Comparison of ENCODE assay signal across 11 mouse cellular contexts in genomic region chr9:48916011-48916788, GRCm38 (mm10). TPM values are rescaled to one million over a fixed set of nuclear protein-coding genes. Genes with fewer than 3 reads are reported as not detected.
DNase-seq lines count a peak whose midpoint lies in the region; ATAC-seq and TF ChIP-seq lines count a peak whose summit lies in the region.
"Had no signal": no experiment of that assay in that cellular context is flagged by ENCODE, and none has a peak within 500 bp of the region (broad histone marks: within the 10 kb centered on the region; RNA-seq: fewer than 3 reads in every experiment).

No protein-coding gene starts in this region.

- H3K27me3 ChIP-seq in hindbrain, postnatal 0 days (ENCODE audit: insufficient read depth, low read length) = no peaks in the 10 kb centered on the region

- ATAC-seq in hindbrain, postnatal 0 days = 0 out of 2 replicates have a peak, but pooled peaks have one; percentile 51

- 36% methylated on average over 18 of the region's 18 CpGs for WGBS in hindbrain, postnatal 0 days

- TF ChIP-seq CTCF in hindbrain, postnatal 0 days (IDR thresholded peaks at IDR 0.05; ENCODE audit: low read depth) = no peak

- peak; percentile 12 for DNase-seq in embryo, embryonic 11 days
- DNase-seq in embryo, embryonic 9.5 days (ENCODE audit: extremely low spot score) = no peak
- peak; percentile 22 for DNase-seq in right cerebral cortex, postnatal 4 days
- no peak for DNase-seq in right cerebral cortex, adult 2 months (ENCODE audit: low spot score in 2 of 2)
- peak; percentile 83 for DNase-seq in hindbrain, postnatal 0 days (ENCODE audit: low spot score)
- no peak for DNase-seq in frontal cortex, postnatal 36 days (ENCODE audit: low spot score in 2 of 2)
- DNase-seq in urinary bladder, adult 18-20 months (ENCODE audit: low spot score in 2 of 2) = no peak
- DNase-seq: kidney, postnatal 10 days; lung, postnatal 4 days had no signal

- no peak overlapping the region for H3K27ac ChIP-seq in hindbrain, postnatal 0 days
- H3K27ac ChIP-seq: liver, embryonic 14.5 days had no signal

- no peak overlapping the region for H3K4me2 ChIP-seq in hindbrain, postnatal 0 days (ENCODE audit: low read depth, low read length)

- no peak overlapping the region for H3K9ac ChIP-seq in hindbrain, postnatal 0 days (replicated peaks; ENCODE audit: low read length)
- H3K9ac ChIP-seq: liver, embryonic 14.5 days had no signal

- no peak overlapping the region for H3K4me3 ChIP-seq in hindbrain, postnatal 0 days (ENCODE audit: low read length)

- H3K36me3 ChIP-seq in hindbrain, postnatal 0 days (ENCODE audit: insufficient read depth, low read length) = no peaks in the 10 kb centered on the region

- no peaks in the 10 kb centered on the region for H3K9me3 ChIP-seq in hindbrain, postnatal 0 days (ENCODE audit: low read length)

- H3K4me1 ChIP-seq in hindbrain, postnatal 0 days (ENCODE audit: insufficient read depth, low read length) = no peaks in the 10 kb centered on the region

RNA-seq across cellular contexts. Expression of gene Htr3a, which starts 5.3 kb away (rescaled TPM):
- total RNA-seq in hindbrain, postnatal 0 days (2014; rRNA removed) = 3.4 and 4.7 TPM in 2 replicates
- polyA plus RNA-seq in hindbrain, postnatal 0 days (2015; fragmentation: Nextera tagmentation; extraction: Ambion mirVana) = 2.4 and 2.7 TPM in 2 replicates
- total RNA-seq: hematopoietic stem cell, adult 5-6 weeks had no signal
- polyA plus RNA-seq: liver, embryonic 14.5 days had no signal

RNA-seq across cellular contexts. Expression of gene Htr3b, which starts 48.6 kb away (rescaled TPM):
- total RNA-seq in hindbrain, postnatal 0 days (2014; rRNA removed) = 0.16 TPM in 1 of 2 replicates, not detected in the other
- polyA plus RNA-seq in hindbrain, postnatal 0 days (2015; fragmentation: Nextera tagmentation; extraction: Ambion mirVana) = 0.19 and 0.25 TPM in 2 replicates
- total RNA-seq: hematopoietic stem cell, adult 5-6 weeks had no signal

Comparison
In these comparisons a context has a peak if more than half of its experiments do, and no peak if none do; other contexts are left out.
1. DNase-seq: peak in embryo, embryonic 11 days (single experiment), right cerebral cortex, postnatal 4 days (single experiment) and hindbrain, postnatal 0 days (single experiment); none in embryo, embryonic 9.5 days (single experiment), right cerebral cortex, adult 2 months (0 of 2), frontal cortex, postnatal 36 days (0 of 2) and urinary bladder, adult 18-20 months (0 of 2).